Mouse (Mus musculus) midbrain, embryonic 13.5 days (tissue): ENCODE measurements around the gene 2610028H24Rik. TPM values are rescaled to one million over a fixed set of nuclear protein-coding genes. Genes with fewer than 3 reads are reported as not detected.

ENCODE experiments used
- ATAC-seq: fragments of 200-750 bp; cut with Nextera tagmentation; 2 replicates; pipeline ENCODE4 v1.8.0; 2017; ENCODE audit warnings: mild to moderate bottlenecking, moderate TSS enrichment, moderate library complexity
- H3K27ac ChIP-seq: fragments of 300-500 bp; sonication (generic); 2 replicates; pipeline ENCODE4 v1.5.1; 2015; ENCODE audit warnings: inconsistent platforms, mild to moderate bottlenecking, moderate library complexity
- H3K27me3 ChIP-seq: fragments of 300-500 bp; sonication (generic); 2 replicates; pipeline ENCODE4 v1.6.1; 2015; ENCODE audit warnings: mild to moderate bottlenecking, inconsistent platforms
- H3K36me3 ChIP-seq: fragments of 300-500 bp; sonication (generic); 2 replicates; pipeline ENCODE4 v1.6.1; 2015; ENCODE audit warnings: mild to moderate bottlenecking, inconsistent platforms
- H3K4me1 ChIP-seq: fragments of 300-500 bp; sonication (generic); replicated peaks from 2 replicates; pipeline ENCODE4 v1.6.1; 2015; ENCODE audit warnings: inconsistent platforms
- H3K4me2 ChIP-seq: fragments of 300-500 bp; sonication (generic); replicated peaks from 2 replicates; pipeline ENCODE4 v1.6.1; 2015; ENCODE audit warnings: moderate library complexity, mild to moderate bottlenecking, inconsistent platforms
- H3K4me3 ChIP-seq: fragments of 300-500 bp; sonication (generic); replicated peaks from 2 replicates; pipeline ENCODE4 v1.5.1; 2015; ENCODE audit warnings: mild to moderate bottlenecking, inconsistent platforms
- H3K9ac ChIP-seq: fragments of 300-500 bp; sonication (generic); replicated peaks from 2 replicates; pipeline ENCODE4 v1.6.1; 2015; ENCODE audit warnings: mild to moderate bottlenecking, inconsistent platforms
- H3K9me3 ChIP-seq: fragments of 300-500 bp; sonication (generic); 2 replicates; pipeline ENCODE4 v1.6.1; 2016; ENCODE audit warnings: mild to moderate bottlenecking, inconsistent platforms
- WGBS: fragments of 180-500 bp; shearing (Covaris S2); methylation state at CpG from one replicate; pipeline ENCODE4 v1.1.7; 2015; 5-methylcytosine and 5-hydroxymethylcytosine counted together
- polyA plus RNA-seq: library from polyadenylated mRNA; unstranded; fragments of >200 nt; fragmentation: Nextera tagmentation; extraction: Ambion mirVana; gene quantifications from 2 replicates; pipeline ENCODE4 v1.2.1, GENCODE M21; 2015

2610028H24Rik gene
- polyA plus RNA-seq, 1 experiment from 2014 or later: not detected

DNA sequence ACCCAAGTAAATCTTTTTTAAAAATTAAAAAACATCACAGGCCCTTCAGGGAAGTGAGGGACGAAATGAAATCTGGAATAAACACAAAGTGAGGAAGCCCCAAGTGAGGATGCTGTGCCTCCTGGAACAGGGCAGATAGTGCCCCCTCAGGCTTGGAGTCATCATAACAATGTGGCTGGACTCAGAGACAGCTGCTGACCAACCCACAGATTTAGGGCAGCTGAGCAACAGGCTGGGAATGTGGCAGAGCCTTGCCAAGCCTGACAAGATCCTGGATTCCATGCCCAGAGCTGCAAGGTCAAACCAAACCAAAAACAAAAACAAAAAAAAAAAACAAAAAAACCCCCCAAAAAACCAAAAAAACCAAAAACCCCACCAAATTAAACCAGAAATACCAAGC, 12.4 kb downstream of the 2610028H24Rik start:
- H3K9ac ChIP-seq: no peak overlapping the region
- H3K4me2 ChIP-seq: no peak overlapping the region
- ATAC-seq: no peak
- no peaks in the 10 kb centered on the region for H3K4me1 ChIP-seq
- WGBS: 84% methylated on average over 1 of the region's 1 CpGs
- no peak overlapping the region for H3K27ac ChIP-seq
- no peak overlapping the region for H3K4me3 ChIP-seq
- peaks cover 45% of the 10 kb centered on the region for H3K36me3 ChIP-seq
- no peaks in the 10 kb centered on the region for H3K9me3 ChIP-seq
- no peaks in the 10 kb centered on the region for H3K27me3 ChIP-seq

DNA sequence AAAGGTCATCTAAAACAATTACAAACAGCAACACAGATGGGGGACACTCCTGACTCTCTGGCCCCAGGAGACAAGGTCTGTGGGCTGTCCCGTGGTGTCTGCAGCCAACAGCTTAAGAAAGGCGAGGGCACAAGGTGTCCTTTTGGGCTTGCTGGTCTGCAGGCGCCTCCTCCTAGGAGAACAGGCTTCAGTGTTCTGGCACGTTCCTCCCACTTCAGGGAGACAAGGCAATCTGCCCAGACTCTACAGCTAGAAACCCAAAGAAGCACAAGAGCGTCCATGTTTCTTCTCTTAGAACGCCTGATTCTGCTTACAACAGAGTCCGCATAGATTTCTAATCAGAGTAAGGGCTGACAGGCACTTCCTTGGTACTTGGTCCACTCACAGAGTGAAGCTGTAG, 13.4 kb downstream of the 2610028H24Rik start:
- Histone ChIP-seq H3K36me3 (peaks cover 45% of the 10 kb centered on the region), H3K27ac (no peak overlapping the region), H3K9me3 (no peaks in the 10 kb centered on the region), H3K9ac (no peak overlapping the region), H3K27me3 (no peaks in the 10 kb centered on the region), H3K4me1 (no peaks in the 10 kb centered on the region), H3K4me2 (no peak overlapping the region), H3K4me3 (no peak overlapping the region)
- no peak for ATAC-seq
- WGBS: 88% methylated on average over 7 of the region's 7 CpGs

DNA sequence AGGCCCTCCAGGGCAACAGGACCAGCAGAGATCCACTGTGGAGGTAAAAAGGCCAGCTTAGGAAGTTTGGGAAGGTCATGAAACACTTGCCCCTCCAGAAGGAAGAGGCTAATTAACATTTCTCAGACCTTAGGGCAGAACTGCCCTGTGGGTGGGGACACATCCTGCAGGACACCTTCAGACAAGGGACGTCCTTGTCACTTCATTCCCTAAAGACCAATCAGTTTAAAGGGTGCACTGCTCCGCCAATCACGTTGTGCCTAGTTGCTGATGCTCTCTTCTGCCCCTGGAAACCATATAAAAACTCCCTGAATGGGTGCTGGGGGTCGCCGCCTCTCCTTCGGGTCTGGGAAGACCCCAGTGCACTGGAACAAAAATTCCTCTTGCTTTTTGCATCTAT, 13.8 kb downstream of the 2610028H24Rik start:
- WGBS: 92% methylated on average over 6 of the region's 6 CpGs
- H3K36me3 ChIP-seq: peaks cover 45% of the 10 kb centered on the region
- H3K4me2 ChIP-seq: no peak overlapping the region
- H3K27ac ChIP-seq: no peak overlapping the region
- no peaks in the 10 kb centered on the region for H3K9me3 ChIP-seq
- no peaks in the 10 kb centered on the region for H3K27me3 ChIP-seq
- ATAC-seq: no peak
- H3K4me1 ChIP-seq: peaks cover 2% of the 10 kb centered on the region; the same call in 1 of the 2 replicates
- H3K4me3 ChIP-seq: no peak overlapping the region
- H3K9ac ChIP-seq: no peak overlapping the region

DNA sequence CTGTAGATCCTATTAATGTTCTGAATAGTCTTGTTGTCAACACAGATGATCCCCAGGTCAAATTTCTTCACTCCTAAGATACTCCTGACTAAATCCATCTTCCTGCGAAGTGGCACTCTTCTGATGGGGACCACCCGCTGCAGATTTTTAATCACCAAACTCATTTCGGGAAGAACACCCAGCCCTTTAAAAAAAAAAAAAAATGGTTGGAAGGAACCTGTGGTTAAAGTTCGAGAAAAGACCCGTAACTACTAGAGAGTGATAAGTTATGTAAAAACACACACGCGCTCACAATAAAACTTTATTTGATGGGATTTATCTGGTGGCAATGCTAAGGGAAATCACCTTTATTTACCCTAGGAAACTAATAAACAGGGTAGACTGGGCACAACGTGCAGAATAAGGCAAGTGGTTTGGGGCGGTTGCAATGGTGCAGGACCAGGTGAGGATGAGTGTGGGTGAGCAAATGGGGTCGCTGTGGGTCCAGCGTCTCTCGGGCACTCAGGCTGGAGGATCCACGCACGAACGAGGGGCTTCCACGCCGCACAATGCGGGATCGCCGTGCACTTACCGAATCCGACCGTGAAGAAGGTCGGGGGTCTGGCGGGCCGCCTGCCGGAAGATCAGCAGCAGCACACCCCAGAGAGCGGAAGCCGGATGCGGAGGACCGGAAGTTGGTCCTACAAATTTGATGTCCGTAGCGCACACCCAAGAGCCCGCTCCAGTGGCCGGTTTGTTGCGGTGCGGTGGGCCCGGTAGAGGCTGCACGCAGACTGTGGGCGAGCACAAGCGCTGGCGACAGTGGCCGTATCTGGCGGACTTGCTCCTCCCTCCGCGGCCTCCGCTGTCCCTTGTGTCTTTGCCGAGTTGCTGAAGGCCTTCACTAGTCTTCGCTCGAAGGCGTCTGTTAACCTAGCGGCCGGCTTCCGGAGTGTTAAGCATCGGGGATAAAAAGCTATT, 19.6 kb downstream of the 2610028H24Rik start, which contains the start of the genes Mcm3ap and Ybey:
Gene Mcm3ap (plus strand): TSS at position 725 of the 960 bp plus-strand sequence.
Gene Ybey (minus strand): TSS at position 912 of the 960 bp plus-strand sequence.
- H3K4me3 ChIP-seq: peak within 1 kb of the TSS; percentile 76
- H3K9me3 ChIP-seq: no peaks in the 10 kb centered on the region
- H3K36me3 ChIP-seq: peaks cover 58% of the 10 kb centered on the region
- peak; percentile 99 for ATAC-seq
- peak within 1 kb of the TSS; percentile 90 for H3K27ac ChIP-seq
- peak within 1 kb of the TSS; percentile 66 for H3K4me2 ChIP-seq
- 3% methylated on average over 55 of the region's 55 CpGs for WGBS
- peak within 1 kb of the TSS; percentile 88 for H3K9ac ChIP-seq
- H3K27me3 ChIP-seq: no peaks in the 10 kb centered on the region
- peaks cover 38% of the 10 kb centered on the region for H3K4me1 ChIP-seq

DNA sequence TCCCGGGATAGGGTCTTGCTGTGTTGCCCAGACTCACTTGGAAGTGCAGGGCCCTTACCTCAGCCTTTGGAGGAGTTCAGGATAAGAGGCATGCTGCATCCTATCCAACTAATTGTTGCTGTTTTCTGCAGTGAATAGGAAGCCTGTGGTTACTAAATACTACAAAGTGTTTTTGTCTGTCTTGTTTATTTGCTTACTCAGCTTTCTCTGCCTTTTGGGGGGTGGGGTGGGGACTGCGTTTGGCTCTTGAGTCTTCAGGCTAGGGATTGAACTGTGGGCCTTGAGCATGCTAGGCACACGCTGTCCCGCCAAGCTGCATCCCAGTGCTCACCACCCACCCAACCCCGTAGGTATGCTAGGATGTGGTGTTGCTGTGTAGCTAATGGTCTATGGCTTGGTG, 24.9 kb downstream of the 2610028H24Rik start:
- Histone ChIP-seq H3K4me1 (peaks cover 36% of the 10 kb centered on the region), H3K4me3 (no peak overlapping the region), H3K36me3 (peaks cover 74% of the 10 kb centered on the region), H3K27ac (no peak overlapping the region), H3K9ac (no peak overlapping the region; the same call in 1 of the 2 replicates), H3K9me3 (no peaks in the 10 kb centered on the region), H3K27me3 (no peaks in the 10 kb centered on the region), H3K4me2 (no peak overlapping the region)
- 88% methylated on average over 5 of the region's 5 CpGs for WGBS
- no peak for ATAC-seq

DNA sequence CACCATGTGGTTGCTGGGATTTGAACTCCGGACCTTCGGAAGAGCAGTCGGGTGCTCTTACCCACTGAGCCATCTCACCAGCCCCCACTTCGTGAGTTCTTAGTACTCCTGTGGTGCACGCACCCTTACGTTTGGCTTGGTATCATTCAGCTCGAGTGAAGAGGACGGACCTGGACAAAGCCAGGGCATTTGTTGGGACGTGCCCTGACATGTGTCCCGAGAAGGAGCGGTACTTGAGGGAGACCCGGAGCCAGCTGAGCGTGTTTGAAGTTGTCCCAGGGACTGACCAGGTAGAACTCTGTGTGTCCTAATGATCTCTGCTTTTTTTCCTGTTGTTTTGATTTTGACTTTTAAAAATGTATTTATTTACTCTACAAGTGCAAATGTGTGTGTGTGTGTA, 32.0 kb downstream of the 2610028H24Rik start:
- ATAC-seq: no peak
- no peak overlapping the region for H3K9ac ChIP-seq
- H3K27ac ChIP-seq: no peak overlapping the region
- 94% methylated on average over 13 of the region's 13 CpGs for WGBS
- H3K27me3 ChIP-seq: no peaks in the 10 kb centered on the region
- H3K36me3 ChIP-seq: peaks cover 96% of the 10 kb centered on the region
- no peaks in the 10 kb centered on the region for H3K9me3 ChIP-seq
- no peaks in the 10 kb centered on the region for H3K4me1 ChIP-seq
- no peak overlapping the region for H3K4me3 ChIP-seq
- no peak overlapping the region for H3K4me2 ChIP-seq

DNA sequence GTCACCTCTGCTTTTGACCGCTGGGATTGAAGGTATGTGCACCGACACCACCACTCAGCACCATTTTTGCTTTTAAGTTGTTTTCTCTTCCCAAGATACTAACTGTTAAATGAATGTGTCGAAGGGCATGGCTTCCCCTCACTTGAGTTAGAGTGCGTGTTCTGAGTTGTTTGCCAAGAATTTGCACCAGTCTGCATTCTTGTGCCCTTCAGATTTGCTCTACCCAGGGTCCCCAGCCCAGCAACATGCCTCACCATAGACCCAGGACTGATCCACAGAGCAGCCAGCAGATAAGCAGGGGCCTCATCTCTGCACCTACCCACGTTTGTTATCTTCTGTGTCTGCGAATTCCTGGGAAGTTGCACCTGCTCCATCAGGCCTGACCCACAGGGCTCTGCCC, 32.6 kb downstream of the 2610028H24Rik start:
- Histone ChIP-seq H3K9me3 (no peaks in the 10 kb centered on the region), H3K36me3 (peaks cover 96% of the 10 kb centered on the region), H3K4me1 (no peaks in the 10 kb centered on the region), H3K4me2 (no peak overlapping the region), H3K27me3 (no peaks in the 10 kb centered on the region), H3K9ac (no peak overlapping the region), H3K4me3 (no peak overlapping the region), H3K27ac (no peak overlapping the region)
- ATAC-seq: no peak
- WGBS: 93% methylated on average over 6 of the region's 6 CpGs

DNA sequence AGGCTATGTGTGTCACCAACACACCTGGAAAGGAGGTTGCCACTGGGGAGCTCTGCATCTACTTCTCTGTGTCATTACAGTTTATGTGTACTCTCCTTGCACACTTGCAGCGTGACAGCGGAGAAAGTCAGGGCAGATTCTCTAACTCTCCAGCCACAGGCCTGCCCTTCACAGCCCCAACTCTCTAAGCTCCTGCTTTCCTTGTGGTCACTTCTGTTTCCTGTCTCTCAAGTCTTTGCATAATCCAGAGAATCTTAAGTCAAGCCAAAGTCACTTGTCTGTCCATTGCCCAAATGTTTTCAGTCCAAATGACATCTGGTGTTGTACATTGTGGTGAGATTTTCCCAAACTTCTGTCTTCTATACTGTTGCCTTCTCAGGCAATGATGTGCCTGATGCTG, 37.4 kb downstream of the 2610028H24Rik start:
- peaks cover 97% of the 10 kb centered on the region for H3K36me3 ChIP-seq
- H3K9ac ChIP-seq: no peak overlapping the region
- H3K4me2 ChIP-seq: no peak overlapping the region
- H3K4me3 ChIP-seq: no peak overlapping the region
- H3K27me3 ChIP-seq: no peaks in the 10 kb centered on the region
- H3K27ac ChIP-seq: no peak overlapping the region
- WGBS: 100% methylated on average over 2 of the region's 2 CpGs
- no peaks in the 10 kb centered on the region for H3K4me1 ChIP-seq
- H3K9me3 ChIP-seq: no peaks in the 10 kb centered on the region
- ATAC-seq: no peak

DNA sequence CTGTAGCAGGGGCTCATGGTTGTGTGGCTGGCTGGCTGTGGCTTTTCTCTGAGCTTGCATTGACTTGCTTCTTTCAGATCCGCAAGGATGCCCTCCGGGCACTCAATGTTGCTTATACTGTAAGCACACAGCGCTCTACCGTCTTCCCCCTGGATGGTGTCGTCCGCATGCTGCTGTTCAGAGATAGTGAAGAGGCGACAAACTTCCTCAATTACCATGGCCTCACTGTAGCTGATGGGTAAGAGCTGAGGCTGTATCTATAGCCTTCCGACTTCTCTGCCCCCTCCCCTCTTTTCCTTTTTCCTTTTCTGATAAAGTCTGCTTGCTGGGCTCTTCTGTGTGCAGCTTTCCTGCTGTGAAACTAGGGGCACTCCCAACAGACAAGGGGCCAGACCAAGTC, 39.4 kb downstream of the 2610028H24Rik start:
- Histone ChIP-seq H3K9me3 (no peaks in the 10 kb centered on the region), H3K4me1 (no peaks in the 10 kb centered on the region), H3K27me3 (no peaks in the 10 kb centered on the region), H3K4me3 (no peak overlapping the region), H3K4me2 (no peak overlapping the region), H3K27ac (no peak overlapping the region), H3K36me3 (peaks cover 94% of the 10 kb centered on the region), H3K9ac (no peak overlapping the region)
- ATAC-seq: no peak
- WGBS: 99% methylated on average over 8 of the region's 8 CpGs

DNA sequence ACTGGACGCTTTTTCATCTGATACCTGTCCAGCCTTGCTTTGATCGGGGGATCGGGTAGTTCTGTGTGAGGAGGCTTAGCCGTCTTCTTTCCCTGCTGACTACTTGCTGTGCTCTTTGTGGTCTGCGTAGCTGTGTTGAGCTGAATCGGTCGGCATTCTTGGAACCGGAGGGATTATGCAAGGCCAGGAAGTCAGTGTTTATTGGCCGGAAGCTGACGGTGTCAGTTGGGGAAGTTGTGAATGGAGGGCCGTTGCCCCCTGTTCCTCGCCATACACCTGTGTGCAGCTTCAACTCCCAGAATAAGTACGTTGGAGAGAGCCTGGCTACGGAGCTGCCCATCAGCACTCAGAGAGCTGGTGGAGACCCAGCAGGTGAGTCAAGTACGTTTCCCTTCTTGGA, 40.3 kb downstream of the 2610028H24Rik start:
- no peak overlapping the region for H3K27ac ChIP-seq
- no peak overlapping the region for H3K4me2 ChIP-seq
- no peak for ATAC-seq
- 96% methylated on average over 15 of the region's 15 CpGs for WGBS
- peaks cover 94% of the 10 kb centered on the region for H3K36me3 ChIP-seq
- no peaks in the 10 kb centered on the region for H3K4me1 ChIP-seq
- H3K9ac ChIP-seq: no peak overlapping the region
- H3K27me3 ChIP-seq: no peaks in the 10 kb centered on the region
- H3K9me3 ChIP-seq: no peaks in the 10 kb centered on the region
- H3K4me3 ChIP-seq: no peak overlapping the region

DNA sequence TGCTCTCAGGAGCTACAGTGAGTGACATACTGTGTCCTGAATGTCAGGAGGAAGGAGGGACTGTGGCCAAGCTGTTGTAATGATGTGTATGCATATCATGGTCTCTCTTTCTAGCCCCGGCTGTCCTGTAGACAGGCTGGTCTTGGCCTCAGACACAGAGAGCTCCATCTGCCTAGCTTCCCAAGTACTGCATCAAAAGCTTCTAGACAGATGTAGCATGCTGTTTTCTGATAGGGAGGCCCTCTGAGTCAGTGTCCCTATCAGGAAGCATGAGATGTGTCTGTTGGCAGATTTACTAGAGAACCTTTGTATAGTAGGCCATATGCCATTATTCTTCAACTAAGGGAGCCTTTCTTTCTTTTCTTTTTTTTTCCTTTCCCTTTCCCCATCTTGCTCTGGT, 44.6 kb downstream of the 2610028H24Rik start:
- no peaks in the 10 kb centered on the region for H3K27me3 ChIP-seq
- no peak overlapping the region for H3K27ac ChIP-seq
- H3K36me3 ChIP-seq: peaks cover 88% of the 10 kb centered on the region
- no peak overlapping the region for H3K9ac ChIP-seq
- ATAC-seq: no peak
- 86% methylated on average over 1 of the region's 1 CpGs for WGBS
- H3K9me3 ChIP-seq: no peaks in the 10 kb centered on the region
- no peaks in the 10 kb centered on the region for H3K4me1 ChIP-seq
- no peak overlapping the region for H3K4me3 ChIP-seq
- no peak overlapping the region for H3K4me2 ChIP-seq

DNA sequence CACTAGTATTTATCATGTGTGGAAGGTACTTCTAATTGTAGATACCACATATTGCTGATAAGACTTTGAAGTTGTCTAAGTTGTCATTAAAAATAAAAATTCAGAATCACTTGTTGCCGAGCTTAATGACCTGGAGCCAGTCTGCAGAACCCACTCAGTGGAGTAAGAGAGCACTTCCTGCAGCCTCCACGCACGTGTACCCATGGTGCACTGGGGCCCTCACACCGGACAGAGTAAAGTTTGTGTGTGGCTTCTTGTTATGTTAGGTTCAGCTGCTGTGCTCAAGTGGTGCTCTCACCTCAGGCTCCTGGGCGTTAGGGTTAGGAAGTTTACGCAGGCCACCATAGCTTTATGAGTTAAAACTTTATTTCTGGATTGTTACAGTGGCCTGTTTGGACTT, 46.6 kb downstream of the 2610028H24Rik start:
- H3K4me1 ChIP-seq: no peaks in the 10 kb centered on the region
- no peak for ATAC-seq
- H3K27ac ChIP-seq: no peak overlapping the region
- no peak overlapping the region for H3K9ac ChIP-seq
- 93% methylated on average over 6 of the region's 6 CpGs for WGBS
- no peak overlapping the region for H3K4me2 ChIP-seq
- no peaks in the 10 kb centered on the region for H3K9me3 ChIP-seq
- H3K4me3 ChIP-seq: no peak overlapping the region
- H3K27me3 ChIP-seq: no peaks in the 10 kb centered on the region
- H3K36me3 ChIP-seq: peaks cover 88% of the 10 kb centered on the region
